Mouse (Mus musculus): ENCODE measurements around the gene Ehd3. TPM values are rescaled to one million over a fixed set of nuclear protein-coding genes. Genes with fewer than 3 reads are reported as not detected.

The Ehd3 gene
- total RNA-seq (2017), result 6.3 and 10.1 TPM in 2 replicates

DNA sequence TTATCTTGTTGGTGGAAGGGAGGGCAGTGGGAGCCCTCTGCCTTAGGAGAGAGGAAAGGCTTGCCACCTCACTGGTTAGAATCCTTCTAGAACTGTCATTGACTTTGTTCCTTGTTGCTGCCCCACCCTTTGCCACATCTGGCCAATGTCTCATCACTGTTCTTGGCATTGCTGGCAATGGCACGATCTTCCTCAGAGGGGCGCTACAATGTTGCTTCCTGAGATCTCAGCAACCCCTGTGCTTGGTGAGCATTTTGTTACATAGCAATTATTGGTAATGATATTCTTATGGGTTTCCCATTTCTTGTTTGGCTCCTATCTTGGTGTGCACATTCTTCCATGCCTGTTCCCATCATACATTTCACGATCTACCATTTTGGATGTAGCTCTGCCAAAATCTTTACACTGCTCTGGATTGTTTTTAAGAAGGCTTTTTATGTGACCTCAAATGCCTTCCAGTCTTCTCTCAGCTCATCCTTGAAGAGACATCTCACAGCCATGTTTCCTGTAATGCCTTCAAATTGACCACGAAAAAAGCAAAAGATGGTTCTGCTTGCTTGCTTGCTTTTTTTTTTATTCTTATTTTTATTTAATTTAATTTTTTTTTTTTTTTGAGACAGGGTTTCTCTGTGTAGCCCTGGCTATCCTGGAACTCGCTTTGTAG is at the start of gene Ehd3:
TSS of gene Ehd3 (plus strand) at position 614 of the 664 bp plus-strand sequence.
- ATAC-seq (ENCODE audit: extremely low read depth, insufficient number of reproducible peaks, low FRiP score, poor library complexity, severe bottlenecking), result no peak

DNA sequence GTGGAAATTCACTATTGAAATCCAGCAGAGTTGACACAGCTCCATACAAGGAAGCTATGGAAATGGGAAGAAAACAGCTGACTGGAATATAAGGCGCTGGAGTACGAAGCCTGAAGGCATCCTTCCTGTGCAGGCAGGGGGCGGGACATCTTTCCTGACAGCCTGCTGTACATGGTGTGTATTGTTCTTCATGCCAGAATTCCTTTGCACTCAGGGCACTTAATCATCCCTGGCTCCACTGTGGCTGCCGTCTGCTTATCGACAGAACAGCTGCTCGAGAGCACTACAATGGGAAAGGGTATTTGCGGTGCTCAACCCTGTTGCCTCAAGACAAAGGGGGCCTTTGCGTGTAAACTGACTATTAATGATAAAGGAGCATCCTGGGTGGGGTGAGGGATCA is 33.0 kb upstream of the Ehd3 start:
- ATAC-seq (ENCODE audit: extremely low read depth, insufficient number of reproducible peaks, low FRiP score, poor library complexity, severe bottlenecking), result no peak

DNA sequence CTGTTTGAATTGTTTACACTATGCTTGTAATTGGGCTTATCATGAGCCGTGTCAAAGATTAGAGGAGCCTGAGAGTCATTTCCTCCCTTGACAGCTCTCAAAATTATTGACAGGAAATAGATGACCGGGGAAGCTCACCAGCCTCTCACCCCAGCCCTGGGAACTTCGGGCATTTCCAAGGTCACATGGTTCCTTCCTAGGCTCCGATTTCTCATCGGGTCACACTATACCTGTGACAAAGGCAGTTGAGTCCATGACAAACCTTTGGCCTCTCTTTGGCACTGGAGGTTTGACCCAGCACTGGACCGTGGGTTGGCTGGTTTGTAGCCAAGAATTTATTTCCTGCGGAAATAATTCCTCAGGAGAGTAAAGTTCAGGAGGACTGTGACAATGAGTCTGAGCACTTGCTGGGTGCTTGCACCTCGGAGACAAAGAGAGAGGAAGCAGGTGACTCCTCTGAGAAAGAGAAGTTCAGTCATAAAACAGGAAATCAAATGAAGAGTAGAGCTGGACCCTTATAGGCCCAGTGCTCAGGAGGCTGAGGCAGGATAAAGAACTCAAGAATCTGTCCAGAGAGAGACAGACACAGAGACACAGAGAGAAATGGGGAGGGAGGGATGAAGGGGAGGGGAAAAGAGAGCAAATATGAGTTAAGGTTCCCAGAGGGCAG is 17.2 kb upstream of the Ehd3 start:
- ATAC-seq (ENCODE audit: extremely low read depth, insufficient number of reproducible peaks, low FRiP score, poor library complexity, severe bottlenecking), result no peak

DNA sequence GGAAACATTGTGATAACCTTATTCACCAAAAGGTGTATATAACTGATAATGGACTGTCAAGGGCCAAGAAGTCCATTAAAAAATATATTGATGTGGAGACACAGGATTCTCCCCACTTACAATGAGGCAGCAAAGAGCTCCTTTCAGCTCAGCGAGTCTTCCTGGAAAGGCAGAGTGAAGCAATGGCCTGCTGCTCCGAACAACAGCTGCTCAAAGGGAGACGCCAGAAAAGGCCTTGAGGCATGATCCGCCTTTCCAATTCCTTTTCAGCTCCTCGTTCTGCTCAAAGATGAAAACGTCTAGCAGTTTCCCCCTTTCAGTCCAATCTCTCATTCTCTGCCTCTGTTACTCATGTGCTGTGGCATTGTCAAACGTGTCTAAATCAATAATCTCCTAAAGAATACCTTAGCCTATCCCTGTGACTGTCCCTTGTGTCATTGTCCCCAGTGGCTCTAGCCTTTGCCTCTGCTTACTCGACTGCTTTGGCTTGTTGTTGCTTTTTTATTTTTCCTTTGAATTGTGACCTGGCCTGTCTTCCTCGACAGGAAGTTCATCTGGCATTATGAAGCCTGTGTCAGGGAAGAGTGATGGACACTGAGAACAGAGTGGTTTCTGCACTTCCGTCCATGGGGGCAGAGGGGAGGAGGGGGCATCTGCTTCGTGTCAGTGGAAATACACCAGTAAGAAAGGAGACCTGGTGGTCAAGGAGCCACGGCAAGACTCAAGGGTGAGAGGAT is 13.5 kb upstream of the Ehd3 start:
- ATAC-seq (ENCODE audit: extremely low read depth, insufficient number of reproducible peaks, low FRiP score, poor library complexity, severe bottlenecking), result no peak

DNA sequence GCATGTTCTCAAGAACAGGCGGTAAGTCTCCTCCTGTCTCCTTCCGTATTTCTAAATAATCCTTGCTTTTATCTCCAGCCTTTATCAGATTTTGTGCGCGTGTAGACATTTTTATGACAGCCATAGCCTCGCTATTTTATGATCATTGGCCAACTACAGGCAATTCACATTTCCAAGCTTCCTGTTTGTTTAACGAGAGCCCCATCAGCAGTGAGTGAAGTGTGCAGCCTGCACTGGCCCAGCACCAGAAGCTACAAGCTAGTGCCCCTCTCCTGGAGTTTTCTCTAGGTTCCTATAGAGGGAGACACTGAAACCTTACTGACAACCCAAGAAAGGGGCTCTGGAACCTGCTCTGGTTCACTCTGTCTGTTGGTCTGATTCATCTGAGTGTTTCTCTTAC is 7.1 kb upstream of the Ehd3 start:
- no peak for ATAC-seq (ENCODE audit: extremely low read depth, insufficient number of reproducible peaks, low FRiP score, poor library complexity, severe bottlenecking)

DNA sequence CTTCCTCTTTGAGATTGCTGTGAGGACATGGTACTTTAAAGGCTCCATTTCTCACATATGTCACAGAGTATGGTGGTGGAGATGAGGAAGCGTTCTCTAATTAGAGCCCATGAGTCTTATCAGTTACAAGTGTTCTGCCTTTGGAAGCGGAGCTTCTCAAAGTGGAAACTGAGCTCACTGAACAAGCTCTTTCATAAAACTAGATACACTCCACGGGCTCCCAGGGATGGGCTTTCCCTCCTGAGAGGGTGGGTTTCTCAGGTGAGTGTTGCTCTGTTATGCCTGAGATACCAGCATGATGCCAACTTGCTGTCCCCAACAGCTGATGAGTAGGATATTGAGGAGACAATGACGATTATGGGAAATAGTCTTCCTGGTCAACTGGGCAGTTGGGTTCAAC is 6.2 kb upstream of the Ehd3 start:
- ATAC-seq (ENCODE audit: extremely low read depth, insufficient number of reproducible peaks, low FRiP score, poor library complexity, severe bottlenecking), result no peak

DNA sequence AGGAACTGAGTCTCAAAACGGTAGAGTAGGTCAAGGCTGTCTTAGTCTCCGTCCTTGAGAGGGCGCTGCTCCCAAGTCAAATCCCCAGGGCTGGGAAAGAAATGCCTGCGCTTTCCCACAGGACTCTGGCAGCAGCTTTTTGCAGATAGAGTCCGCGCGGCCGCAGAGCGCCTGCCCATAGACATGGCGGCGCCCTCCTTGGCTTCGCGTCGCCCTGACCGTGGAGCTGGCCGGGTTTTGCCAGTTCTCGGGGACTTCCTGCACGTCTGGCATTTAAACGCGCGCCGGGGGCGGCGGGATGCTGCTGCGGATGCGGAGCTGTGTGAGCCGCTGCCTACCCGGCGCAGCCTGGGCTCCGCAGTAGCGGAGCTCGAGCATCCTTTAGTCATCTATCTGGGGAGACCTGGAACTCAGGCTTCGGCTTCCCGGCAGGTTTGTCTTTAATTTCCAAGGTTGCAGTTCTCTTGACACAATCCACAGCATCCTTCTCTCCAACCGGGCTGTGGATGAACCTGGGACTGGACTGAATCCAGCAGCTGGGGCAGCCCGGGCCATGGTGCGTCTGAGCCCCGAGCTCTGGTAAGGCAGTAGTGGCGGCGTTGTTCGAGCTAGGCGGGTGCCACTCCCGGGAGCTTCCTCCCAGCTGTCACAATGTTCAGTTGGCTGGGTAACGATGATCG is 798 bp downstream of the Ehd3 start:
- ATAC-seq (ENCODE audit: extremely low read depth, insufficient number of reproducible peaks, low FRiP score, poor library complexity, severe bottlenecking), result peak; percentile 87

DNA sequence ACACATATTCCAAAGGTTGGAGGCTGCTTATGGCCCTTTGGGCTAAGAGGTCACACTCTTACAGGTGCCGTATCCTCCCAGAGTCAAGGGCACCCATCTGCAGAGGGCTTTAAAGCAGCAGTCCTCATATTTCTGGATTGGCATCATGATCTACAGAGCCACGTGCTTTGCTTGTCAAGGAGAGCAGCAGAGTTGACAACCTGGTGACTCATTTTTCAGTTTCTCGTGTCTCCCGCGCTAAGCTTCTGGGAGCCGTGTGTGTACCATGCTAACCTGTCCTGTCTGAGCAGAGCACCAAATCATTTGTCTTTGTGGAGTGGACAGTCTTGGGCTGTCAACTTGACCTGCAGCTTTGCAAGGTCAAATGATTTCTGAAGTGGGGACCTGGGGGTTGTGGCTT is 2.4 kb downstream of the Ehd3 start:
- ATAC-seq (ENCODE audit: extremely low read depth, insufficient number of reproducible peaks, low FRiP score, poor library complexity, severe bottlenecking), result no peak

DNA sequence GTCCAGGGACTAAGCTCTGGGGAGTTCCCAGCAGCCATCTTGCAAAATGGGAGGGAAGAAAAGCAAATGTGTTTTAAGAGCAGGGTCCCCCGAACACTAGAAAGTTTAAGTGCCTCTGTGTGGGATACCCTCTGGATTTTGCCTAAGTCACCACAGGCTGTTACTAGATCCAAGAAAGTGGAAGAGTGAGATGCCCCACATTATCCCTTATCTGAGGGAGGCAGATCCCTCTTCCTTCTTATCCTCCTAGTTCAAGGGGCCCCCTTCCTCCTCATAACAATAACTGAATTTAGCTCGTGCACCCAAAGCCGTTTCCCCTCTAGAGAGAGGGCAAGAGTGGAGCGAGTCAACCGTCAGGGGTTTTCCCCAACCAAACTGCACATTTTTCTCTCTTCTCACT is 3.3 kb downstream of the Ehd3 start:
- ATAC-seq (ENCODE audit: extremely low read depth, insufficient number of reproducible peaks, low FRiP score, poor library complexity, severe bottlenecking), result no peak

DNA sequence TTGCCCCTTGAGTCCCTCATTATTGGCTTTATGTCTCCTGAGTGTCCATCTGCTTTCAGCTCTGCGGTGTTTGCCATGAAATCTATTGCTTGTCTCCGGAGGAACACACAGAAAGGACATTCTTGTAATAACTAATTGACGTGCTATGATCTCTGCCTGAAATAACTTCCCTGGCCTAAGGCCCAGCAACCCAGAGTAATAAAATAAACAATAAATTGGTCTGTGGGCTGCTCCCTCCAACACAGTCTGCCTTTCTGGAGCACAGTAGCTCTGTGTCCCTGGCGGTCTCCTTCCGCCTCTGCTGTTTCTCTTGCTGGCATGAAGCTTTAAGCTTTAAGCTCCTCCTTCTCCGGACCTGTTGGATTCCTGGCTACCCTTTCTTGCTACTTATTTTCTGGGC is 4.5 kb downstream of the Ehd3 start:
- no peak for ATAC-seq (ENCODE audit: extremely low read depth, insufficient number of reproducible peaks, low FRiP score, poor library complexity, severe bottlenecking)

DNA sequence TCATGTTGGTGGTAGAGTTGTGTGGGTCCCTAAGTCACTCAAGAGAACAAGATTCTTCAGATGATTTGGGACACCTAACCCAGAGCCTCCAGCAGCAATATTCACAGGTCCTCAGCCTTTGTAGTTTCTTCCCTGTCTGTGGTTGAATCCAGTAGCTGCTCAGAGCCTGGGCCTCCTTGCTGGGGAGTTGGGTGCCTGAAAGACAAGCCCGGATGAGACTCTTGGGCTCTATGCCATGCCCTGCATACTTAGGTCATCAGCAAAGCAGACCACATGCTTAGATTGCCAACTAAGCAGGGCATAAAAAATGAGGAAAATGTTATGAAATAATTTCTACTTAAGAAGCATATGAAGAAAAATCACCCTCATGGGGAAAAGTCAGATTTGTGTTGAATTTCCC is 6.9 kb downstream of the Ehd3 start:
- ATAC-seq (ENCODE audit: extremely low read depth, insufficient number of reproducible peaks, low FRiP score, poor library complexity, severe bottlenecking), result no peak

DNA sequence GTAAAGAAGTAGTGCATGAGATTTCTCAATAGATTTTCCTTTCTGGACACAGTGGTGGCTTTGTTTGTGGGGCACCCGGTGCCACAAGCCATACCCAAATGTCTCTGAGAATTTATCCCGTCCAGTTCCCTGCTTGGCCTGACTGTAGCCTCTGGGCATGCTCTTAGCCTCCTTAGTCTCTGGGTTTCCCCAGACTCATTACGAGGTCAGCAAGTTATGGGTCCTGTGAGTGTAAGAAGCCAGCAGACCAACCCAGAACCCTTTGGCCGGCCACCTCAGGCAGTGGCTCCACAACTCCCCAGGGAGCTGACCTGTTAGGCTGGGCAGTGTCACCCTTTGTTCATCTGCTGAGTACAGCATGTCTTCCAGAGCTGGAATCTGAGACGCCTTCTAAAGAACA is 7.6 kb downstream of the Ehd3 start:
- no peak for ATAC-seq (ENCODE audit: extremely low read depth, insufficient number of reproducible peaks, low FRiP score, poor library complexity, severe bottlenecking)

DNA sequence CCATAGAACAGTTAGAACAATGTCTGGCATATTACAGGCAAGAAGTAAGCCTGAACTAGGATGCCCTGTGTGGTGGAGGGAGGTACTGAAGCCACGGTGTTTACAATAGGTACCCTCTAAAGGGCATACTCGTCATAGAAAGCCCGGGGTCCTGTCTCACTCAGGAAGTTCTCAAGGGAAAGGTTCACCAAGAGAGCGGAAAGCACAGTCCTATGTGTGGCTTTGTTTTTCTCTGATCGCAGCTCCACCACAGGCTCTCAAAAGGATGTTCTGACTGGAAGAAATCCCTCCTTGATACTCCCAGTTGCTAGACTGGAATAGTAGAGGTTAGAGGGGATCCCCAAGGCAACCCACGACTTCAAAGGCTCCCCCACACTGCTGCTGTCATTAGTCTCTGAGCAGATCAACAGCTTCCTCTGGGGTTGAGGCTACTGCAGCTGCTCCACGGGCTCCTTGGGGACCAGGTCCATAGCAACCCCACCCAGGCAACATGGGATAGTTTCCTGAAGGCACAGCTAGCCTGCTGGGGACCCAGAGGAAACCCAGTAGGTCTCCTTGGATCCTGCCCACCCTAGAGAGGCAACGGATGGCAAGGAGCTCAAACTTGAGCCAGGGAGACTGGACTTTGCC is 9.2 kb downstream of the Ehd3 start:
- no peak for ATAC-seq (ENCODE audit: extremely low read depth, insufficient number of reproducible peaks, low FRiP score, poor library complexity, severe bottlenecking)

DNA sequence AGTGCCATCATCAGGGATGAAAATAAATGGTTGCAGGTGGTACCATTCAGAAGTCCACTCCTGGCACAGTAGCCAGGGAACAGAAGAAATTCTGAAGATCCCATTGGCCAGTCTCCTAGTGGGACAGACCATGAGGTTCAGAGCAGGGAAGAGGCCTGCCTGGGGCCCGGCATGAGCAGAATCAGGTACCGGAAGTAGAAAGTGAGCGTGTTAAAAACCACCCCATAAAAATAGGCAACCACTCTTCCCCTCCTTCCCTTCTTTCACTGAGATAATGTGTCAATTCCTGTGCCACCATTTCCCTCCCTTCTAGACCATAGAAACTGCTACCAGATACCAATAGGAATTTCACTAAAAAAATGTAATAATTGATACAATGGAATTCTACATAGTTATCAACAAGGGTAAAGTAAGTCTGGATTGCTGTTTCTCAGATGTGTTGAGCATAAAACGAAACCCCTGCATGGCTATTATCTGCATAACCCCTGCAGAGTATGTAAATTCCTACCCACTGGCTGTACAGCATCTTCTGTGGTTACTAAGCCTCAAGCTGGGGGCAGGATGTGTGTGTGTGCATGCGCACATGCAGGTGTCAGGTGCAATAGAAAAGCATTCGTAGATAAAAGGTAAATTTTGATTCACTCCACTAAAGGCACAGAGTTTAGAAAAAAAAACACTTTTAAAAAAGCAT is 10.7 kb downstream of the Ehd3 start:
- peak; percentile 73 for ATAC-seq (ENCODE audit: extremely low read depth, insufficient number of reproducible peaks, low FRiP score, poor library complexity, severe bottlenecking)

DNA sequence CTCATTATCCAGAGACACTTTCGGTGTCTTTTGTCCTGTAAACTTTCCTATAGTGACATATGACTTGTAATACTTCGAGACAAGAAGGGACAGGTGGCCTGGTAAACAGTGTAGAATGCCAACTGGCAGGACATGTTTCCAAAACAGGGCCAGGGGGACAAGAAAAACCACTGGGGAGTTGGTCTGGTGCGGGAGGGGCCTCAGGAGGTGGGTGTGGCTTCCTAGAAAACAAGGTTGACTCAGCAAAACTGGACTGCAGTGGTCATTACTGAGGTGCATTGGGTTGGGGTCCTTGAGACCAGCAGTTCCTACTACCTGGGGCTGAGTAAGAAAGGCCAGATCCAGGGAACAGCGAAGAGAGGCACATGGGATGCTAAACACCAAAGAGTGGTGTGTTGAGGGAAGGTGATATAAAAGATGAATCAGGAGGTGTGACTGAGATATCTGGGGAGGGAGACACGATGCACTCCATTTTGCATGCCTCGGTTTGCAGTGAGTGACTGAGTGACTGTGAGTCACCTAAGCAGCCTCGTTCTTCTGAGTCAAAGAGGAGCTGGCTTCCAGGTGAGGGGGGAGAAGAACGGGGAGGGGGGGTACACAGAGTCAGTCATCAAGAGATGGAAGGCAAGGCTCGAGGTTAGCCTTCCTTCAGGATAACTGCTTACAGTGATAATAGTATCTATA is 13.9 kb downstream of the Ehd3 start:
- no peak for ATAC-seq (ENCODE audit: extremely low read depth, insufficient number of reproducible peaks, low FRiP score, poor library complexity, severe bottlenecking)

DNA sequence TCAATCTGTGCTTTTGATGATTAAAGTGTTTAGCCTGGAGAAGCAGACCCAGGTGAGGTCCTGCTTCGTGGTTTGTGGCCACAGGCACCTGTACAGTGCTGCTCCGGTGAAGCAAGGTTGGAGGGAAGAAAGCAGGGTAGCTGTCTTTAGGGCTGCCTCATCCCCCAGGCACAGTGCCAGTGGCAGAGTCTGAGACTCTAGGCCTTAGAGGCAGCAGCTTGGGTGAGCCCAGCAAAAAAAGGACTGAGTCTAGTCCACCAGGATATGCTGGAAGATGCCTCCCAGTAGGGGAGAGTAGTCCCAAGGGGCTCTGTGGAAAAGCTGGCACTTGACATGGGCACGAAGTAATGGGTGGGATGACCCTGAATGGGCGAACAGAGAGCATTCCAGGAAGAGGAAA is 15.0 kb downstream of the Ehd3 start:
- ATAC-seq (ENCODE audit: extremely low read depth, insufficient number of reproducible peaks, low FRiP score, poor library complexity, severe bottlenecking), result no peak

DNA sequence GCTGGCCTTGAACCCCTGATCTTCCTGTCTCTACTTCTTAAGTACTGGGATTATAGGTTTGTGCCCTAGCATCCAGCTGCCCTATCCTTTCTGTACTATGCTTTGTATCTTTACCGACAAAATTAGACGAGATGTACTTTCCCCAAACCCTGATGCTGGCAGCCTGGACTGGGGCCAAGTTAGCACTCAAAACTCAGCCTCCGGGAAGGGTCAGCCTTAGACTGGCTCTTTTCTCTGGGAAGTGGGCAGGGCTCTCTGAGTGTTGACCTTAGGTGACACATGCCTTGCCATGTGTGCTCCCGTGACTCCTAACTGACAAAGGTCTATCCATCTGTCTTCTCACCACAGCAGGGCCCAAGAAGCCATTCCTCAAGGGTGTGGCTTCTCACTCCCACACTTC is 16.8 kb downstream of the Ehd3 start:
- ATAC-seq (ENCODE audit: extremely low read depth, insufficient number of reproducible peaks, low FRiP score, poor library complexity, severe bottlenecking), result no peak

DNA sequence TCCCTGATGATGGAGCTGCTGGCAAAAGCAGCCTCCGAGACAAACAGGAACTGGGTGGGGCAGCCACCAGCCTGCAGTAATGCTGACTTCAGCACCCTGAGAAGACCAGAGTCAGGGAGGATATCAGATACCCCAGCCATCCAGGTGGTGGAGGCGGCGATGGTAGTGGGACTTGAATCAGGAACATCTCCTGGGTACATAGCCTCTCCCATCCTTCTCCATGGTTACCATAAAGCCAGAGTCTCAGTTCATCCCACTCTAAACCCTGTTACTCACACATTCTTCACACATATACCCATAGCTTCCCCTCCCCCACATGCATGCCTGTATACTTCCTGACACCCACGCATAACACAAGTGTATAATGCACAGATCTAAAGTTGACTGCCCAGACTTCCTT is 18.3 kb downstream of the Ehd3 start:
- ATAC-seq (ENCODE audit: extremely low read depth, insufficient number of reproducible peaks, low FRiP score, poor library complexity, severe bottlenecking), result peak; percentile 21

Data from neutrophil, adult 5-6 weeks (primary cell).